Mouse (Mus musculus) spleen, adult 2 months (tissue): ENCODE measurements around the gene Creb3l1.

Source experiments
- CTCF ChIP-seq: fragments of 200-500 bp; IDR thresholded peaks from 2 replicates; pipeline ENCODE4 v1.5.1; 2011; ENCODE audit warnings: mild to moderate bottlenecking, inconsistent platforms; ENCODE audit not compliant: insufficient read depth, insufficient read length, insufficient replicate concordance; ENCODE audit errors: extremely low read depth
- POLR2A ChIP-seq: fragments of 200-500 bp; IDR thresholded peaks from 2 replicates; pipeline ENCODE4 v1.6.1; 2011; ENCODE audit warnings: low read depth, low read length, inconsistent platforms

DNA sequence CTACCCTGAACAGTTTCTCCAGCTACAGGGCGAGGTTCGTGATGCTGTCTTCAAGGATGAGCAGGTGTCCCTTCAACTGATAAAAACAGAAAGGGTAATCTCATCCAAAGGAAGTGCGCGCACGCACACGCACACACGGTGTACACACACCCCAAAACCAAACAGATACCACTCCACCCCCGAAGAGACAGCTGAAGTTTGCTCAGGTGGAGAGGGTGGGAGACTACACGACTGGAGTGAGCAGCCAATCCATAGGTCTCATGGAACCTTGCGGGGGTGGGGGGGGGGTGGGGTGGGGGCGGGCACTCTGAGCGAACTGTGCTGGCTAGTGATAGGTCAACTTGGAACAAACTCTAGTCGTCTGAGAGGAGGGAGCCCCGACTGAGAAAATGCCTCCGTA is 17.2 kb upstream of the Creb3l1 start:
- TF ChIP-seq CTCF: no peak
- no peak for TF ChIP-seq POLR2A
